Mouse (Mus musculus) thymus, adult 2 months (tissue): ENCODE results near the gene Tcaim. TPM values are rescaled to one million over a fixed set of nuclear protein-coding genes. Genes with fewer than 3 reads are reported as not detected.

Source experiments
- DNase-seq: peaks from one replicate; pipeline ENCODE4 v3.0.0; 2021
- H3K27ac ChIP-seq: fragments of 200-500 bp; 2 replicates; pipeline ENCODE4 v1.5.1; 2012; ENCODE audit warnings: low read length, control low read depth; ENCODE audit not compliant: control insufficient read depth, insufficient read depth
- H3K27me3 ChIP-seq: fragments of 200-500 bp; 2 replicates; pipeline ENCODE4 v1.6.1; 2012; ENCODE audit warnings: mild to moderate bottlenecking, low read length, moderate library complexity, mixed read lengths; ENCODE audit not compliant: control insufficient read depth, insufficient read depth
- H3K36me3 ChIP-seq: fragments of 200-500 bp; 2 replicates; pipeline ENCODE4 v1.6.1; 2012; ENCODE audit warnings: mild to moderate bottlenecking, low read length, moderate library complexity; ENCODE audit not compliant: control insufficient read depth, insufficient read depth
- H3K4me1 ChIP-seq: fragments of 200-500 bp; replicated peaks from 2 replicates; pipeline ENCODE4 v1.6.1; 2012; ENCODE audit warnings: low read length; ENCODE audit not compliant: control insufficient read depth, insufficient read depth
- H3K4me3 ChIP-seq: fragments of 200-500 bp; 2 replicates; pipeline ENCODE4 v1.5.1; 2012; ENCODE audit warnings: mild to moderate bottlenecking, low read length, control low read depth, moderate library complexity; ENCODE audit not compliant: control insufficient read depth, insufficient read depth
- CTCF ChIP-seq: fragments of 200-500 bp; IDR thresholded peaks from 2 replicates; pipeline ENCODE4 v1.5.1; 2012; ENCODE audit warnings: mild to moderate bottlenecking, control low read depth, low read length, moderate library complexity, borderline replicate concordance; ENCODE audit not compliant: control insufficient read depth, poor library complexity, insufficient read depth; ENCODE audit errors: extremely low read depth
- POLR2A ChIP-seq: fragments of 200-500 bp; IDR thresholded peaks from 2 replicates; pipeline ENCODE4 v1.6.1; 2012; ENCODE audit warnings: mild to moderate bottlenecking, low read length, control low read depth, moderate library complexity; ENCODE audit not compliant: control insufficient read depth, poor library complexity, insufficient read depth; ENCODE audit errors: extremely low read depth
- WGBS: fragments of 180-500 bp; shearing (Covaris S2); methylation state at CpG from one replicate; pipeline ENCODE4 v1.1.7; 2018; 5-methylcytosine and 5-hydroxymethylcytosine counted together
- polyA plus RNA-seq: library from polyadenylated mRNA; depleted of rRNA; stranded (reverse); fragments of >200 nt; gene quantifications from 2 replicates; pipeline ENCODE4 v1.2.3, GENCODE M21; 2012; rRNA removed

Tcaim gene
- polyA plus RNA-seq, 1 experiment = 4.5 TPM

- peak; percentile 82 for DNase-seq
- Histone ChIP-seq H3K4me1 (no peaks in the 10 kb centered on the region), H3K4me3 (peak within 1 kb of the TSS; percentile 96), H3K27me3 (no peaks in the 10 kb centered on the region), H3K27ac (no peak within 1 kb of the TSS), H3K36me3 (peaks cover 13% of the 10 kb centered on the region)
- 2% methylated on average over 34 of the region's 34 CpGs for WGBS
- TF ChIP-seq CTCF = 0 out of 2 replicates have a peak, but pooled peaks have one; percentile 38
- TF ChIP-seq POLR2A = no peak
Observed at GRCm38 (mm10) chr9:122865697-122866166, 60.4 kb downstream of the Tcaim start, which contains the start of gene Zfp445. Gene Zfp445, minus strand, starts transcription at chr9:122866006.

GRCm38 (mm10) chr9:122866192-122866591 is 60.9 kb downstream of the Tcaim start:
- H3K27ac ChIP-seq = no peak overlapping the region
- H3K4me1 ChIP-seq = no peaks in the 10 kb centered on the region
- 91% methylated on average over 4 of the region's 4 CpGs for WGBS
- no peaks in the 10 kb centered on the region for H3K27me3 ChIP-seq
- no peak for DNase-seq
- no peak for TF ChIP-seq CTCF
- no peak for TF ChIP-seq POLR2A
- no peak overlapping the region for H3K4me3 ChIP-seq
- H3K36me3 ChIP-seq = peaks cover 9% of the 10 kb centered on the region

- Histone ChIP-seq H3K4me1 (no peaks in the 10 kb centered on the region), H3K27me3 (no peaks in the 10 kb centered on the region), H3K27ac (no peak overlapping the region), H3K36me3 (no peaks in the 10 kb centered on the region), H3K4me3 (no peak overlapping the region)
- DNase-seq = no peak
- 91% methylated on average over 4 of the region's 4 CpGs for WGBS
- TF ChIP-seq CTCF (no peak), POLR2A (no peak)
Observed at GRCm38 (mm10) chr9:122872595-122872994, 67.3 kb downstream of the Tcaim start.

- Histone ChIP-seq H3K36me3 (no peaks in the 10 kb centered on the region), H3K27me3 (no peaks in the 10 kb centered on the region), H3K4me1 (no peaks in the 10 kb centered on the region), H3K4me3 (no peak overlapping the region), H3K27ac (no peak overlapping the region)
- DNase-seq = no peak
- 85% methylated on average over 1 of the region's 1 CpGs for WGBS
- TF ChIP-seq POLR2A (no peak), CTCF (no peak)
Observed at GRCm38 (mm10) chr9:122874653-122875052, 69.3 kb downstream of the Tcaim start.

- WGBS = 100% methylated on average over 2 of the region's 2 CpGs
- Histone ChIP-seq H3K36me3 (no peaks in the 10 kb centered on the region), H3K4me3 (no peak overlapping the region), H3K4me1 (no peaks in the 10 kb centered on the region), H3K27me3 (no peaks in the 10 kb centered on the region), H3K27ac (no peak overlapping the region)
- DNase-seq = no peak
- TF ChIP-seq CTCF (no peak), POLR2A (no peak)
Observed at GRCm38 (mm10) chr9:122875145-122875544, 69.8 kb downstream of the Tcaim start.

GRCm38 (mm10) chr9:122885385-122885784 is 80.0 kb downstream of the Tcaim start, which contains the start of gene Zkscan7:
Gene Zkscan7, plus strand, starts transcription at chr9:122885685.
- TF ChIP-seq POLR2A (no peak), CTCF (no peak)
- 94% methylated on average over 3 of the region's 3 CpGs for WGBS
- no peak within 1 kb of the TSS for H3K4me3 ChIP-seq
- H3K36me3 ChIP-seq = no peaks in the 10 kb centered on the region
- no peaks in the 10 kb centered on the region for H3K27me3 ChIP-seq
- no peak within 1 kb of the TSS for H3K27ac ChIP-seq
- no peak for DNase-seq
- H3K4me1 ChIP-seq = peaks cover 2% of the 10 kb centered on the region; the same call in 1 of the 2 replicates

Other genes starting within 250 kb of the Tcaim start
- gene Topaz1, start 58.2 kb upstream of the Tcaim start, polyA plus RNA-seq = not detected in 2 replicates
- gene Gm35549, start 38.5 kb downstream of the Tcaim start, polyA plus RNA-seq = not detected in 2 replicates
- gene Zfp445, start 60.5 kb downstream of the Tcaim start, polyA plus RNA-seq = 55.0 and 56.2 TPM in 2 replicates
- 2.8 and 3.0 TPM in 2 replicates for gene Zkscan7, start 80.1 kb downstream of the Tcaim start, polyA plus RNA-seq
- gene Zfp105, start 117.5 kb downstream of the Tcaim start, polyA plus RNA-seq = 0.20 and 0.23 TPM in 2 replicates
- 2.9 and 3.2 TPM in 2 replicates for gene 1110059G10Rik, start 145.5 kb downstream of the Tcaim start, polyA plus RNA-seq
- 40.1 and 62.8 TPM in 2 replicates for gene Kif15, start 145.5 kb downstream of the Tcaim start, polyA plus RNA-seq
- 15.7 and 18.5 TPM in 2 replicates for gene Tmem42, start 215.8 kb downstream of the Tcaim start, polyA plus RNA-seq
- 0.18 and 0.36 TPM in 2 replicates for gene Tgm4, start 229.2 kb downstream of the Tcaim start, polyA plus RNA-seq